Mouse (Mus musculus): Measurements from ENCODE around the gene Aftph. TPM values are rescaled to one million over a fixed set of nuclear protein-coding genes. Genes with fewer than 3 reads are reported as not detected.

Aftph gene
- polyA plus RNA-seq, 1 experiment: 36.1 TPM

GRCm38 (mm10) chr11:20733486-20734030, 7.8 kb downstream of the Aftph start:
- WGBS: 4% methylated on average over 3 of the region's 3 CpGs
- DNase-seq (ENCODE audit: low read depth, low spot score): no peak

GRCm38 (mm10) chr11:20729403-20729802, 12.0 kb downstream of the Aftph start:
- 84% methylated on average over 1 of the region's 1 CpGs for WGBS
- no peak for DNase-seq (ENCODE audit: low read depth, low spot score)

GRCm38 (mm10) chr11:20728044-20728443, 13.3 kb downstream of the Aftph start:
- WGBS: 75% methylated on average over 2 of the region's 2 CpGs
- DNase-seq (ENCODE audit: low read depth, low spot score): no peak

GRCm38 (mm10) chr11:20723572-20723971, 17.8 kb downstream of the Aftph start:
- no peak for DNase-seq (ENCODE audit: low read depth, low spot score)

GRCm38 (mm10) chr11:20712068-20712671, 29.2 kb downstream of the Aftph start:
- WGBS: 70% methylated on average over 9 of the region's 9 CpGs
- no peak for DNase-seq (ENCODE audit: low read depth, low spot score)

More at GRCm38 (mm10) chr11:20723572-20723971, 17.8 kb downstream of the Aftph start:
- 77% methylated on average over 5 of the region's 5 CpGs for WGBS

- peak; percentile 44 for DNase-seq (ENCODE audit: low read depth, low spot score)
- WGBS: 10% methylated on average over 4 of the region's 4 CpGs
These were observed 50.4 kb downstream of the Aftph start for GRCm38 (mm10) chr11:20691000-20691399.

GRCm38 (mm10) chr11:20681679-20682078, 59.7 kb downstream of the Aftph start:
- DNase-seq (ENCODE audit: low read depth, low spot score): no peak
- 94% methylated on average over 5 of the region's 5 CpGs for WGBS

GRCm38 (mm10) chr11:20680781-20681180, 60.6 kb downstream of the Aftph start:
- WGBS: 86% methylated on average over 5 of the region's 5 CpGs
- DNase-seq (ENCODE audit: low read depth, low spot score): no peak

- WGBS: 89% methylated on average over 2 of the region's 2 CpGs
- DNase-seq (ENCODE audit: low read depth, low spot score): no peak
These were observed 62.0 kb downstream of the Aftph start for GRCm38 (mm10) chr11:20679396-20679795.

GRCm38 (mm10) chr11:20672513-20672912, 68.9 kb downstream of the Aftph start:
- 66% methylated on average over 6 of the region's 6 CpGs for WGBS
- no peak for DNase-seq (ENCODE audit: low read depth, low spot score)

- WGBS: 62% methylated on average over 6 of the region's 6 CpGs
- no peak for DNase-seq (ENCODE audit: low read depth, low spot score)
These were observed 69.5 kb downstream of the Aftph start for GRCm38 (mm10) chr11:20671789-20672392.

GRCm38 (mm10) chr11:20664878-20665277, 76.5 kb downstream of the Aftph start:
- 90% methylated on average over 9 of the region's 9 CpGs for WGBS
- no peak for DNase-seq (ENCODE audit: low read depth, low spot score)

GRCm38 (mm10) chr11:20663580-20664198, 77.7 kb downstream of the Aftph start:
- DNase-seq (ENCODE audit: low read depth, low spot score): no peak
- 75% methylated on average over 5 of the region's 5 CpGs for WGBS

GRCm38 (mm10) chr11:20662811-20663210, 78.6 kb downstream of the Aftph start:
- no peak for DNase-seq (ENCODE audit: low read depth, low spot score)
- 62% methylated on average over 7 of the region's 7 CpGs for WGBS

- WGBS: 34% methylated on average over 4 of the region's 4 CpGs
- no peak for DNase-seq (ENCODE audit: low read depth, low spot score)
These were observed 79.7 kb downstream of the Aftph start for GRCm38 (mm10) chr11:20661652-20662051.

GRCm38 (mm10) chr11:20660111-20661097, 81.0 kb downstream of the Aftph start:
- DNase-seq (ENCODE audit: low read depth, low spot score): no peak
- 88% methylated on average over 14 of the region's 14 CpGs for WGBS

GRCm38 (mm10) chr11:20659094-20659493, 82.3 kb downstream of the Aftph start:
- no peak for DNase-seq (ENCODE audit: low read depth, low spot score)
- WGBS: 64% methylated on average over 3 of the region's 3 CpGs

- DNase-seq (ENCODE audit: low read depth, low spot score): no peak
- 71% methylated on average over 10 of the region's 10 CpGs for WGBS
These were observed 84.7 kb downstream of the Aftph start for GRCm38 (mm10) chr11:20656711-20657057.

- WGBS: 40% methylated on average over 18 of the region's 18 CpGs
These were observed 85.3 kb downstream of the Aftph start for GRCm38 (mm10) chr11:20655795-20656710.

More at GRCm38 (mm10) chr11:20655795-20656710, 85.3 kb downstream of the Aftph start:
- no peak for DNase-seq (ENCODE audit: low read depth, low spot score)

Data from large intestine, adult 2 months (tissue).